Mouse (Mus musculus): ENCODE data around the gene Gk. TPM values are rescaled to one million over a fixed set of nuclear protein-coding genes. Genes with fewer than 3 reads are reported as not detected.

Gk gene
- 21.1 and 22.1 TPM in 2 replicates for polyA plus RNA-seq (2015; fragmentation: Nextera tagmentation; extraction: Ambion mirVana)

DNA sequence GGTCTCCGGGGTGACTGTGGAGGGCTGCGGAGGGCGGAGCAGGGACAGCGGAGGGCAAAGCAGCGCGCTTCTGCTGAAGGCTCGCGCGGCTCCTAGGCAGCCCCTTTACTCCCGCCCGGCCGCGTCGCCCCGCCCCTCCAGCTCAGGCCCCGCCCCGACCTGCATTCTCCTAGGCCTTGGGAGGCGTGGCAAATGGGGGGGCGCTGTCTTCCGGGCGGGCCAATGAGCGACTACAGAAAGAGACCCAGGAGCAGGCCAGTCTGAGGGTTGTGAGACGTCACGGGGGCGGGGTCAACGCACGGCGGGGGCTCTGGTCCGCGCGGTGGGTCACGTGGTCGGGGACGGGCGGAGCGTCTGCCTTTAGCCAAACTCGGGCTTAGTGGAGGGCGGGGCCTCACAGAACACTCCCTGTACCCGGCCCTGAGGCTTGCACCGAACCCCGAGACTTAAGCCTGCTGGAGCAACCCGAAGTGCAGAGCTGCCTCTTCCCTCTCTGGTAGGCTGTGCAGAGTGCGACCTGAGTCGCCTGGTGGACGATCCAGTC is at the start of gene Gk:
Gk (minus strand) TSS at position 276 of the 544 bp plus-strand sequence.
- Histone ChIP-seq H3K4me1 (ENCODE audit: control insufficient read depth, insufficient read depth, low read length) (no peaks in the 10 kb centered on the region), H3K9ac (ENCODE audit: low read length) (peak within 1 kb of the TSS; percentile 76), H3K27me3 (ENCODE audit: control insufficient read depth, insufficient read depth, low read length) (no peaks in the 10 kb centered on the region), H3K36me3 (ENCODE audit: control insufficient read depth, insufficient read depth, low read length) (no peaks in the 10 kb centered on the region), H3K27ac (ENCODE audit: low read length) (peak within 1 kb of the TSS; percentile 94), H3K9me3 (replicated peaks; ENCODE audit: control insufficient read depth, low read length) (no peaks in the 10 kb centered on the region), H3K4me3 (replicated peaks; ENCODE audit: low read length) (peak within 1 kb of the TSS; percentile 57), H3K4me2 (ENCODE audit: low read depth, low read length) (peak within 1 kb of the TSS; percentile 65)
- WGBS, result 16% methylated on average over 39 of the region's 45 CpGs
- ATAC-seq (ENCODE audit: insufficient read depth, low FRiP score), result peak; percentile 99

DNA sequence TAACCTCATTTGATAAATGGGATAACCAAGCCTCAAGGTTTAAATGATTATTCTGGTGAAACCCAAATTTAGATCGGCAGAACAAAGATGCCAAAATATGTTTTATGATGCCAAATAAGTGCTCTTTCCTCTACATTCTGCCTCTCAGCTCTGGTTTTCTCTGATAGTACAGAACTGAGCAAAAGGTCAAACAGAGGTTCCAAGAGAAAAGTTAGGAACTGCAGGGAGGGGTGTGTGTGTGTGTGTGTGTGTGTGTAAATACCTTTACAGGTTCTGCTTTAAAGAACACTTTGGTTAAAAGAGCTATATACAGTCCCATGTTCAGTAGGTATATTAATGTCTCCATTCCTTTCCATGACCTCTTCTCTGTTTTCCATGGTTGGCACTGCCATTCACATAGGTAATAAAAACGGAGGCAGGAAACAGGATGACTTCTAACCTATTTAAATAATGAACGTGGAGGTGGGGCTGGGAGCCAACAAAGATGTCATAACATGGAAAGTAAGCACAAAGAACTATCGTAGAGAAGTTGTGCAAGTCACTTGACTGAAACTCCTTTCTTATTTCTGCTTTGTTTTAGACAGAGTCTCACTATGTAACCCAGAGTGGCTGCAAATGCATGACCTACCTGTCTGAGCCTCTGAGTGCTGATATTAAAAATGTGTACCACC is 28.2 kb upstream of the Gk start:
- 49% methylated on average over 4 of the region's 4 CpGs for WGBS
- Histone ChIP-seq H3K27me3 (ENCODE audit: control insufficient read depth, insufficient read depth, low read length) (no peaks in the 10 kb centered on the region), H3K36me3 (ENCODE audit: control insufficient read depth, insufficient read depth, low read length) (no peaks in the 10 kb centered on the region), H3K4me3 (replicated peaks; ENCODE audit: low read length) (no peak overlapping the region), H3K4me2 (ENCODE audit: low read depth, low read length) (no peak overlapping the region), H3K9me3 (replicated peaks; ENCODE audit: control insufficient read depth, low read length) (no peaks in the 10 kb centered on the region), H3K9ac (ENCODE audit: low read length) (no peak overlapping the region), H3K4me1 (ENCODE audit: control insufficient read depth, insufficient read depth, low read length) (no peaks in the 10 kb centered on the region), H3K27ac (ENCODE audit: low read length) (no peak overlapping the region)
- ATAC-seq (ENCODE audit: insufficient read depth, low FRiP score), result no peak

DNA sequence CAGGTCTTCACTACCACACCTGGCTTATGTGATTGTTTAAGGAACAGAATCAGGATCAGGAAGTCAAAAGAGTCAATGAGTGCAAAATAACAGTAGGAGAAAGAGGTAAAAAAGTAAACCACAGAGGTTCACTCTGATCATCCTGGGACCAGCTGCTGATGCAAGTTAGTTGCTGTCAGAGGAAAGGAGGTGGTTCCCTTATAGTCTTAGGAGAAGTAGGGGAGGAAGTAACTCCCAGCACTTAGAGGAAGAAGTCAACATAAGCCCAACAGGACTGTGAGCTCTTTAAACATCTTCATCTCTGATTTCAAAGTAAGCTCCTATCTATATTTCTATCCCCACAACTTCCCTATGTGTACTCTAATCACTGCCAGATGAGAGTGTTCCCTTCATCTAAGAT is 26.4 kb upstream of the Gk start:
- Histone ChIP-seq H3K27me3 (ENCODE audit: control insufficient read depth, insufficient read depth, low read length) (no peaks in the 10 kb centered on the region), H3K27ac (ENCODE audit: low read length) (no peak overlapping the region), H3K4me1 (ENCODE audit: control insufficient read depth, insufficient read depth, low read length) (no peaks in the 10 kb centered on the region), H3K4me2 (ENCODE audit: low read depth, low read length) (no peak overlapping the region), H3K4me3 (replicated peaks; ENCODE audit: low read length) (no peak overlapping the region), H3K9ac (ENCODE audit: low read length) (no peak overlapping the region), H3K36me3 (ENCODE audit: control insufficient read depth, insufficient read depth, low read length) (no peaks in the 10 kb centered on the region), H3K9me3 (replicated peaks; ENCODE audit: control insufficient read depth, low read length) (no peaks in the 10 kb centered on the region)
- ATAC-seq (ENCODE audit: insufficient read depth, low FRiP score), result no peak

DNA sequence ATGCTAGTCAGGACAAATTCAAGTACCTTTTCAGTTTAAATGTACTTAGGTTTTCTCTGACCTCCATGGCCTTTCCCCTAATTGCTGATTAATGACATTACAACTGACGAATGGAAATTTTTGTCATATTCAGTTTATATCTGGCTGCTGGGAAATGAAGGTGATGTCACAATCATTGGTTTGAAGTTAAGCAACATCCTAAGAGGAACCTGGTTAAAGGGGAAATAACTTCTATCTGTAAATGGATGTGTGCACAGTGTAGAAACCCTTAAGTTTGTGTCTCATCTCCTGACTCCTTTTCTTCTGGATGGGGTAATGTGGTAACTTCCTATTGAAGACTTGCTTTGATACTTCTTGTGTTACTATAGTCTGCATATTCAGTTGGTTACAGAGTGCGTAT is 20.8 kb upstream of the Gk start:
- Histone ChIP-seq H3K4me2 (ENCODE audit: low read depth, low read length) (no peak overlapping the region), H3K9ac (ENCODE audit: low read length) (no peak overlapping the region), H3K27ac (ENCODE audit: low read length) (no peak overlapping the region), H3K9me3 (replicated peaks; ENCODE audit: control insufficient read depth, low read length) (no peaks in the 10 kb centered on the region), H3K27me3 (ENCODE audit: control insufficient read depth, insufficient read depth, low read length) (no peaks in the 10 kb centered on the region), H3K36me3 (ENCODE audit: control insufficient read depth, insufficient read depth, low read length) (no peaks in the 10 kb centered on the region), H3K4me3 (replicated peaks; ENCODE audit: low read length) (no peak overlapping the region), H3K4me1 (ENCODE audit: control insufficient read depth, insufficient read depth, low read length) (no peaks in the 10 kb centered on the region)
- no peak for ATAC-seq (ENCODE audit: insufficient read depth, low FRiP score)
- 73% methylated on average over 2 of the region's 2 CpGs for WGBS

DNA sequence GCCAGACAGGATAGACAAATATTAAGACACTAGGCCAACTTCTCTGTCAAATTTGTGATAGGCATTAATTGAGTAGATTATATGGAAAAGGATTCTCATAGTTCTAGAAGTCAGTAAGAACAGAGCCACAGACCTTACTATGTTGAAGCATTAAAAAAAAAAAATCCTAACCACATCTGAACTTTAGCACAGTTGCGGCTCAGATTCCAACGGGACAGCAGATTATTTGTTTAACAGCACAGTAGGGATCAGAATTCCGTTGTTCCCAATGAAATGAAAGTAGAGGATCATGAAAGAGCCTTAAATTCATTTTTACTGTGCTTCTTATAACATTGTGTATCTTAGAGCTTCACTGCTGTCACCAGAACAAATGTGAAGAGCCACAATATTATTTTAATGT is 1.7 kb upstream of the Gk start:
- H3K4me3 ChIP-seq (replicated peaks; ENCODE audit: low read length), result no peak overlapping the region
- 64% methylated on average over 3 of the region's 3 CpGs for whole genome bisulfite sequencing

DNA sequence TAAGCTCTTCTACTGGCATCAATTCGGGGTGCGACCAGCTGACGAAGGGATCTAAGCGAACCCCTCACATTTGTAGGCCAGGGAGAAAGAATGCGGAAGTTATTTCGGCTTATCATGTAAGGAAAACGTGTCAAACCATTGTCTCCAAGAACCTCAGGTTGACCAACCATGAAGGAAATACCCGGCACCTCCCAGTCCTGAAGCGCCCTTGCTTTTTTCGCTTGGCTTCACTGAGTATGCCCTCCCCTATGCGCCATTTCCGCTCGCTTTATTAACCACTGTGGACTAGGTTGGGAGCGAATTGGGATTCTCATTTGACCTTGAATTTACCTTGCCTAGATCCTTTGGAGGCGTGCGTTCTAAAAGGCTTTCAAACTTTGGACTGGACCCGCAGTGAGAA is 522 bp upstream of the Gk start:
- H3K9me3 ChIP-seq (replicated peaks; ENCODE audit: control insufficient read depth, low read length), result no peaks in the 10 kb centered on the region
- H3K27me3 ChIP-seq (ENCODE audit: control insufficient read depth, insufficient read depth, low read length), result no peaks in the 10 kb centered on the region
- no peaks in the 10 kb centered on the region for H3K4me1 ChIP-seq (ENCODE audit: control insufficient read depth, insufficient read depth, low read length)
- H3K27ac ChIP-seq (ENCODE audit: low read length), result peak overlapping the region; percentile 94
- WGBS, result 18% methylated on average over 17 of the region's 17 CpGs
- H3K9ac ChIP-seq (ENCODE audit: low read length), result peak overlapping the region; percentile 76
- peak; percentile 34 for ATAC-seq (ENCODE audit: insufficient read depth, low FRiP score)
- H3K4me3 ChIP-seq (replicated peaks; ENCODE audit: low read length), result peak overlapping the region; percentile 57
- peak overlapping the region; percentile 51 for H3K4me2 ChIP-seq (ENCODE audit: low read depth, low read length)
- no peaks in the 10 kb centered on the region for H3K36me3 ChIP-seq (ENCODE audit: control insufficient read depth, insufficient read depth, low read length)

More for the DNA sequence above, 1.7 kb upstream of the Gk start:
- Histone ChIP-seq H3K4me2 (ENCODE audit: low read depth, low read length) (no peak overlapping the region), H3K27ac (ENCODE audit: low read length) (no peak overlapping the region), H3K9me3 (replicated peaks; ENCODE audit: control insufficient read depth, low read length) (no peaks in the 10 kb centered on the region), H3K9ac (ENCODE audit: low read length) (no peak overlapping the region), H3K36me3 (ENCODE audit: control insufficient read depth, insufficient read depth, low read length) (no peaks in the 10 kb centered on the region), H3K4me1 (ENCODE audit: control insufficient read depth, insufficient read depth, low read length) (no peaks in the 10 kb centered on the region), H3K27me3 (ENCODE audit: control insufficient read depth, insufficient read depth, low read length) (no peaks in the 10 kb centered on the region)
- no peak for ATAC-seq (ENCODE audit: insufficient read depth, low FRiP score)

DNA sequence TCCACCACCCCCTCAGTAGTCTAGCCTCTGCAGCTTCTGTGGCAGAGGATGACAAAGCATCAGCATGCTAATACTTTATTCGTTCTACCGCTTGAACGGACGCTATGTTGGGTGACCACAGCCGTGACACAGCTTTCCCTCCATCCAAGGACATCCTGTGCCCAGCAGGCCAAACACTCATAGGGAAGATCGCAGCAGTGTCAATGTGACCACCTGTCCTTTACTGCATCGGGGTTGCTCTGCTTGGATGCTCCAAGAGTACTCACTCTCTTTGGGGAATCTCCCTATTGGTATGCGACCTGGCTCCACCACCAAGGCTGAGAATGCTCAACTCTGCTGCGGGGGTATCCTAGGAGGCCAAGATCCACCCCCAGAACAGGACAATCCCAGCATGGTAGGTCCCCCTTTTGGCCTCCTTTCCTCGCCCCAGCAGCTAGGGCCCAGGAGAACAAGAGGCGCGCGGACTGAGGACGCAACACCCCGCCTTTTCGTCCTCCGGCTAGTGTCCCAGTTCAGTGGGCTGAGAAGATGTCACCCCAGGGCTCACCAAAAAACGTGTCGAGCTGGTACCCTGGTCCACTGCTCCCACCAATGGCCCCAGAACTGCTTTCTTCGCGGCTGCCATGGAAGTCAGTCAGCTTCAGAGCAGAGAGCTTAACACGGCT is 608 bp downstream of the Gk start:
- peak; percentile 0; the same call in 1 of the 2 replicates for ATAC-seq (ENCODE audit: insufficient read depth, low FRiP score)
- Histone ChIP-seq H3K4me3 (replicated peaks; ENCODE audit: low read length) (peak overlapping the region; percentile 57), H3K4me1 (ENCODE audit: control insufficient read depth, insufficient read depth, low read length) (no peaks in the 10 kb centered on the region), H3K36me3 (ENCODE audit: control insufficient read depth, insufficient read depth, low read length) (no peaks in the 10 kb centered on the region), H3K9ac (ENCODE audit: low read length) (peak overlapping the region; percentile 71), H3K4me2 (ENCODE audit: low read depth, low read length) (peak overlapping the region; percentile 65), H3K27me3 (ENCODE audit: control insufficient read depth, insufficient read depth, low read length) (no peaks in the 10 kb centered on the region), H3K27ac (ENCODE audit: low read length) (peak overlapping the region; percentile 77), H3K9me3 (replicated peaks; ENCODE audit: control insufficient read depth, low read length) (no peaks in the 10 kb centered on the region)
- 23% methylated on average over 22 of the region's 22 CpGs for WGBS

DNA sequence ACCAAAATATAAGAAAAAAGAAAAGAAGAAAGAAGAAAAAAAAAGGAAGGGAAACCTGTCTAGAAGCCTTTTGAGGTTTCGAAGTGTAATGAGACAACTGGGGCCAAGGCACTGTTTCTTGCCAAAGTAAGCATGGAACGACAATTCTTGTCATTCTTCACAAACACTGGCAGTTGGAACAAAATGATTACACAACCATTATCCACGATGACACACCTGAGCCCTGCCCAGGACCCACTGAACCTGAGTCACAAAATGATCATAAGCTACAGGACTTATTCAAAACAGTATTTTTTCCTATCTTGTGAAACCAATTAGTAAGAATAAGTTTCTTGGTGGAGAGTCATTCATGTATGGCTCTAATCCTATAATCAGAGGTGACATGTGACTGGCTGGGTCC is 5.3 kb downstream of the Gk start:
- Histone ChIP-seq H3K27ac (ENCODE audit: low read length) (no peak overlapping the region), H3K36me3 (ENCODE audit: control insufficient read depth, insufficient read depth, low read length) (no peaks in the 10 kb centered on the region), H3K4me1 (ENCODE audit: control insufficient read depth, insufficient read depth, low read length) (no peaks in the 10 kb centered on the region), H3K9ac (ENCODE audit: low read length) (no peak overlapping the region), H3K27me3 (ENCODE audit: control insufficient read depth, insufficient read depth, low read length) (no peaks in the 10 kb centered on the region), H3K4me3 (replicated peaks; ENCODE audit: low read length) (no peak overlapping the region), H3K9me3 (replicated peaks; ENCODE audit: control insufficient read depth, low read length) (no peaks in the 10 kb centered on the region), H3K4me2 (ENCODE audit: low read depth, low read length) (no peak overlapping the region)
- no peak for ATAC-seq (ENCODE audit: insufficient read depth, low FRiP score)
- 70% methylated on average over 3 of the region's 3 CpGs for WGBS

DNA sequence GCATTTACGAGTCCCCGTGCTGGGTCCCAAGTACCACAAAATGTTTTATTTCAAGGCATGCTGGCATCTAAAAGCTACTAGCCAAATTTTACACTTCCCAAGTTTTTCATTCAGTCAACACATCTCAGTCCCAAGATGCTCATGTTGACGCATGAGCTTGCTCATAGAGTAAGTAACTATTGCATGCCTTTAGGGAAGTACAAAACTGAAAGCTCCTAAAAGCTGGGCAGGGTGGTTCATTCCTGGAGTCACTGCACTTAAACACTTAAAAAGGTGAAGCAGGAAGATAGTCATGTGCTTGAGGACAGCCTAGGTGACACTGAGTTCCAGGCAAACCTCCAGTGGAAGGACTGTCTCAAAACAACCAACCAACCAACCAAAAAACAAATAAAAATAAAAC is 5.9 kb downstream of the Gk start:
- Histone ChIP-seq H3K9me3 (replicated peaks; ENCODE audit: control insufficient read depth, low read length) (no peaks in the 10 kb centered on the region), H3K27me3 (ENCODE audit: control insufficient read depth, insufficient read depth, low read length) (no peaks in the 10 kb centered on the region), H3K36me3 (ENCODE audit: control insufficient read depth, insufficient read depth, low read length) (no peaks in the 10 kb centered on the region), H3K4me3 (replicated peaks; ENCODE audit: low read length) (no peak overlapping the region), H3K27ac (ENCODE audit: low read length) (no peak overlapping the region), H3K4me2 (ENCODE audit: low read depth, low read length) (no peak overlapping the region), H3K9ac (ENCODE audit: low read length) (no peak overlapping the region), H3K4me1 (ENCODE audit: control insufficient read depth, insufficient read depth, low read length) (no peaks in the 10 kb centered on the region)
- no peak for ATAC-seq (ENCODE audit: insufficient read depth, low FRiP score)
- 90% methylated on average over 3 of the region's 3 CpGs for WGBS

Measured in stomach, embryonic 16.5 days (tissue).